Mouse (Mus musculus) embryonic facial prominence, embryonic 15.5 days (tissue): ENCODE measurements around the gene Bola1. TPM values are rescaled to one million over a fixed set of nuclear protein-coding genes. Genes with fewer than 3 reads are reported as not detected.
"Not testable (repeated sequence)": the region's sequence is repeated elsewhere in the genome, so short reads cannot be mapped to it uniquely, and the experiment has no call there.

Experiments used
- ATAC-seq: fragments of 200-750 bp; cut with Nextera tagmentation; 2 replicates; pipeline ENCODE4 v1.8.0; 2017; ENCODE audit warnings: low read depth, moderate TSS enrichment; ENCODE audit not compliant: insufficient number of reproducible peaks, low FRiP score, low TSS enrichment
- H3K27ac ChIP-seq: fragments of 300-500 bp; sonication (generic); replicated peaks from 2 replicates; pipeline ENCODE4 v1.5.1; 2015; ENCODE audit warnings: mild to moderate bottlenecking, inconsistent platforms
- H3K27me3 ChIP-seq: fragments of 300-500 bp; sonication (generic); 2 replicates; pipeline ENCODE4 v1.6.1; 2015; ENCODE audit warnings: inconsistent platforms
- H3K36me3 ChIP-seq: fragments of 300-500 bp; sonication (generic); 2 replicates; pipeline ENCODE4 v1.6.1; 2015; ENCODE audit warnings: mild to moderate bottlenecking, inconsistent platforms
- H3K4me1 ChIP-seq: fragments of 300-500 bp; sonication (generic); 2 replicates; pipeline ENCODE4 v1.6.1; 2015; ENCODE audit warnings: inconsistent platforms
- H3K4me2 ChIP-seq: fragments of 300-500 bp; sonication (generic); replicated peaks from 2 replicates; pipeline ENCODE4 v1.6.1; 2015; ENCODE audit warnings: mild to moderate bottlenecking, inconsistent platforms
- H3K4me3 ChIP-seq: fragments of 300-500 bp; sonication (generic); replicated peaks from 2 replicates; pipeline ENCODE4 v1.5.1; 2015; ENCODE audit warnings: mild to moderate bottlenecking, inconsistent platforms
- H3K9ac ChIP-seq: fragments of 300-500 bp; sonication (generic); 2 replicates; pipeline ENCODE4 v1.6.1; 2015; ENCODE audit warnings: inconsistent platforms
- H3K9me3 ChIP-seq: fragments of 300-500 bp; sonication (generic); replicated peaks from 2 replicates; pipeline ENCODE4 v1.6.1; 2016; ENCODE audit warnings: inconsistent platforms
- WGBS: fragments of 180-500 bp; shearing (Covaris S2); methylation state at CpG from one replicate; pipeline ENCODE4 v1.1.7; 2015; 5-methylcytosine and 5-hydroxymethylcytosine counted together
- polyA plus RNA-seq: library from polyadenylated mRNA; unstranded; fragments of >200 nt; fragmentation: Nextera tagmentation; extraction: Ambion mirVana; gene quantifications from 2 replicates; pipeline ENCODE4 v1.2.1, GENCODE M21; 2015

Bola1 gene
- polyA plus RNA-seq, result 50.9 and 52.6 TPM in 2 replicates

DNA sequence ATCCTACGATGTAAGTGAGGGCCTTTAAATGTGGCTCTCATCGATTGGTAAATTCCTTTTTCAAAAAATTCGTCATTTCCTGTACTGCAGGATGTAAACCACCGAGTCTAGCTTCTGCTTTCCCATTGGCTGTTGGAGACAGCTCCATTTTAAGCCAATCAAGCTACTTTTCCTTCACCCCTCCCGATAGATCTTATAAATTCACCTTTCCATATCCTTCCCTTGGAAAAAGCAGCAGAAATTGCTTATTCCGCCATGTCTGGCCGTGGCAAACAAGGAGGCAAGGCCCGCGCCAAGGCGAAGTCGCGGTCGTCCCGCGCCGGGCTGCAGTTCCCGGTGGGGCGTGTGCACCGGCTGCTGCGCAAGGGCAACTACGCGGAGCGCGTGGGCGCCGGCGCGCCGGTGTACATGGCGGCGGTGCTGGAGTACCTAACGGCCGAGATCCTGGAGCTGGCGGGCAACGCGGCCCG, at the start of gene Bola1, which contains the start of gene Hist2h2ab:
Gene Bola1, minus strand, starts transcription at position 49 of the 470 bp plus-strand sequence.
Gene Hist2h2ab, plus strand, starts transcription at position 205 of the 470 bp plus-strand sequence.
- Histone ChIP-seq H3K4me1 (peaks cover 31% of the 10 kb centered on the region), H3K27ac (peak within 1 kb of the TSS; percentile 100), H3K4me3 (peak within 1 kb of the TSS; percentile 65), H3K27me3 (no peaks in the 10 kb centered on the region), H3K4me2 (peak within 1 kb of the TSS; percentile 69), H3K36me3 (no peaks in the 10 kb centered on the region), H3K9me3 (no peaks in the 10 kb centered on the region), H3K9ac (peak within 1 kb of the TSS; percentile 76)
- peak; percentile 87 for ATAC-seq
- WGBS, result under 1% methylated on average over 34 of the region's 37 CpGs

DNA sequence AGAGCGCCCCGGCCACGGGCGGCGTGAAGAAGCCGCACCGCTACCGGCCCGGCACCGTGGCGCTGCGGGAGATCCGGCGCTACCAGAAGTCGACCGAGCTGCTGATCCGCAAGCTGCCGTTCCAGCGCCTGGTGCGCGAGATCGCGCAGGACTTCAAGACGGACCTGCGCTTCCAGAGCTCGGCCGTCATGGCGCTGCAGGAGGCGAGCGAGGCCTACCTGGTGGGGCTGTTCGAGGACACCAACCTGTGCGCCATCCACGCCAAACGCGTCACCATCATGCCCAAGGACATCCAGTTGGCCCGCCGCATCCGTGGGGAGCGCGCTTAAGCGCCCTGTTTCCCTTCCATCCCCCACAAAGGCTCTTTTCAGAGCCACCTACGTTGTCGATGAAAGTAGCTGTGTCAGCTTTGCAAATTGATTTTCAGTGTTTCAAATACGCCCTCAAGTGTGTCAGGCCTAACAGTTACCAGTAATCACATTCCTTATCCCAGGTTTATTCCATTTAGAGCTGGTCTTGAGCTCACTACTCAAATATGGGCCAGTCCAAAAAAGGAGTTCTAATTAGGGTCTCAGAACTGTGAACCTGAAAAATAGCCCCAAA, 49.4 kb upstream of the Bola1 start:
- Histone ChIP-seq H3K9ac (peak overlapping the region; percentile 37; the same call in 1 of the 2 replicates), H3K27ac (peak overlapping the region; percentile 96), H3K4me1 (peaks cover 21% of the 10 kb centered on the region), H3K4me3 (peak overlapping the region; percentile 57), H3K4me2 (peak overlapping the region; percentile 85)
- WGBS, result 2% methylated on average over 16 of the region's 44 CpGs
- H3K9me3 ChIP-seq, H3K36me3 ChIP-seq, H3K27me3 ChIP-seq: not testable (repeated sequence)
- peak; percentile 18 for ATAC-seq

DNA sequence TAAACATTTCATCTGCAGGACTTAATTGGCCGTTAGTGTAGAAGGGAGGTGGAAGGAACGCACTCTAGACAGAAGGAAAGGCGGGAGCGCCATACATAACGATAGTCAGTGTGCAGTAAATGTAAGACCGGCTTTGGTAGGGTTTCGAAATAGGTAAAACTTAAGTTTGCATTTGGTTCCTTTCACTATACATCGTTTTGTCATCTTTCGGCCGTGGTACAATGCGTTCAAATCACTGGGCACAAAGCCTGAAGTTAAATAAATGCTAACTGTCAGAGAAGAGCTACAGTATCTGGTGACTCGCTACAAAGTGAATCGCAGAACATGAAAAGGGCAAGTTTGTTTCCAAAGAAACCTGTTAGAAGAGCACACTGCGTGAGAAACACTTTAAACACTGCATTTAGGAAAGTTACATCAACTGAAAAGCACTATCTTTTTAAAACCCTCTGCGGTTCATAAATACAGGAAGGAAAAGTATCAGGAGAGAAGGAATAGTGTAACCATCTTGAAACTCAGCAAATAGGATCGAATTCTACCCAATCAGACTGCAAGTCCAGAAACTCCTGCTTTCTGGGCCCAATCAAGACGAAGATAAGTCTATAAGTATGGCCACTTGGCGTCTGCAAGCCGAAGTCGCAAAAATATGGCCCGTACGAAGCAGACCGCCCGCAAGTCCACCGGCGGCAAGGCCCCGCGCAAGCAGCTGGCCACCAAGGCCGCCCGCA, 48.7 kb upstream of the Bola1 start, which contains the start of gene Hist2h3b:
Gene Hist2h3b, plus strand, starts transcription at position 604 of the 725 bp plus-strand sequence.
- no peaks in the 10 kb centered on the region for H3K36me3 ChIP-seq
- peak within 1 kb of the TSS; percentile 57 for H3K4me3 ChIP-seq
- H3K27ac ChIP-seq, result peak within 1 kb of the TSS; percentile 96
- 16% methylated on average over 30 of the region's 30 CpGs for WGBS
- H3K27me3 ChIP-seq, result no peaks in the 10 kb centered on the region
- H3K4me2 ChIP-seq, result peak within 1 kb of the TSS; percentile 85
- ATAC-seq, result peak; percentile 80
- H3K9ac ChIP-seq, result peak within 1 kb of the TSS; percentile 37; the same call in 1 of the 2 replicates
- H3K4me1 ChIP-seq, result peaks cover 21% of the 10 kb centered on the region
- no peaks in the 10 kb centered on the region for H3K9me3 ChIP-seq

DNA sequence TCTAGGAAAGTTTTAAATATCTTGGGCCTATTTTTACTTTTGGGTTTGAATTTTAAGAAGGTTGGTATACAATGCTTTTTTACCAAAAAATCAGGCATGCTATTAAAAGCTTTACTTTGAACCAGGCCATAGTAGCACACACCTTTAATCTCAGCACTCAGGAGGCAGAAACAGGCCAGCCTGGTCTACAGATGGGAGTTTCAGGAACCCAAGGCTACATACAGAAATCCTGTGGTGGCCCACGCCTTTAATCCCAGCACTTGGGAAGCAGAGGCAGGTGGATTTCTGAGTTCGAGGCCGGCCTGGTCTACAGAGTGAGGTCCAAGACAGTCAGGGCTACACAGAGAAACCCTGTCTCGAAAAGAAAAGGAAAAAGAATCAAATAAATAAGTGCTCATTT, 48.0 kb upstream of the Bola1 start:
- Histone ChIP-seq H3K9ac (no peak overlapping the region), H3K27ac (peak overlapping the region; percentile 95), H3K4me2 (peak overlapping the region; percentile 49), H3K36me3 (no peaks in the 10 kb centered on the region), H3K4me1 (peaks cover 21% of the 10 kb centered on the region), H3K4me3 (no peak overlapping the region), H3K9me3 (no peaks in the 10 kb centered on the region), H3K27me3 (no peaks in the 10 kb centered on the region)
- ATAC-seq, result no peak
- WGBS, result 74% methylated on average over 4 of the region's 4 CpGs

GRCm38 (mm10) chr3:96266132-96266710, 46.7 kb upstream of the Bola1 start:
- H3K27ac ChIP-seq, result no peak overlapping the region
- H3K9me3 ChIP-seq, result no peaks in the 10 kb centered on the region
- ATAC-seq, result no peak
- 86% methylated on average over 8 of the region's 8 CpGs for WGBS
- no peak overlapping the region for H3K9ac ChIP-seq
- H3K27me3 ChIP-seq, result no peaks in the 10 kb centered on the region
- H3K36me3 ChIP-seq, result no peaks in the 10 kb centered on the region
- H3K4me3 ChIP-seq, result no peak overlapping the region
- peaks cover 31% of the 10 kb centered on the region for H3K4me1 ChIP-seq
- no peak overlapping the region for H3K4me2 ChIP-seq

- no peaks in the 10 kb centered on the region for H3K27me3 ChIP-seq
- H3K9ac ChIP-seq, result 0 out of 2 replicates have a peak overlapping the region, but pooled peaks have one; percentile 50
- peak overlapping the region; percentile 65 for H3K4me2 ChIP-seq
- H3K36me3 ChIP-seq, result no peaks in the 10 kb centered on the region
- H3K4me1 ChIP-seq, result peaks cover 28% of the 10 kb centered on the region
- WGBS, result 72% methylated on average over 7 of the region's 7 CpGs
- no peaks in the 10 kb centered on the region for H3K9me3 ChIP-seq
- peak overlapping the region; percentile 68 for H3K4me3 ChIP-seq
- peak overlapping the region; percentile 99 for H3K27ac ChIP-seq
- ATAC-seq, result no peak
Measured at GRCm38 (mm10) chr3:96264404-96264949, 45.0 kb upstream of the Bola1 start.

- Histone ChIP-seq H3K9ac (peak overlapping the region; percentile 50), H3K27me3 (no peaks in the 10 kb centered on the region), H3K36me3 (no peaks in the 10 kb centered on the region), H3K4me2 (peak overlapping the region; percentile 65), H3K9me3 (no peaks in the 10 kb centered on the region), H3K4me3 (peak overlapping the region; percentile 68), H3K27ac (peak overlapping the region; percentile 99), H3K4me1 (peaks cover 28% of the 10 kb centered on the region)
- ATAC-seq, result peak; percentile 56; the same call in 1 of the 2 replicates
- WGBS, result 3% methylated on average over 27 of the region's 27 CpGs
Measured at GRCm38 (mm10) chr3:96263558-96264403, 44.3 kb upstream of the Bola1 start.

- peak; percentile 89 for ATAC-seq
- H3K27me3 ChIP-seq, result no peaks in the 10 kb centered on the region
- peak within 1 kb of the TSS; percentile 68 for H3K4me3 ChIP-seq
- no peaks in the 10 kb centered on the region for H3K36me3 ChIP-seq
- H3K4me2 ChIP-seq, result peak within 1 kb of the TSS; percentile 65
- no peaks in the 10 kb centered on the region for H3K9me3 ChIP-seq
- peak within 1 kb of the TSS; percentile 99 for H3K27ac ChIP-seq
- WGBS, result under 1% methylated on average over 37 of the region's 40 CpGs
- H3K9ac ChIP-seq, result peak within 1 kb of the TSS; percentile 74
- peaks cover 27% of the 10 kb centered on the region for H3K4me1 ChIP-seq
Measured at GRCm38 (mm10) chr3:96262979-96263550, 43.6 kb upstream of the Bola1 start, which contains the start of gene Hist2h4. Hist2h4 (minus strand) TSS chr3:96263311.

DNA sequence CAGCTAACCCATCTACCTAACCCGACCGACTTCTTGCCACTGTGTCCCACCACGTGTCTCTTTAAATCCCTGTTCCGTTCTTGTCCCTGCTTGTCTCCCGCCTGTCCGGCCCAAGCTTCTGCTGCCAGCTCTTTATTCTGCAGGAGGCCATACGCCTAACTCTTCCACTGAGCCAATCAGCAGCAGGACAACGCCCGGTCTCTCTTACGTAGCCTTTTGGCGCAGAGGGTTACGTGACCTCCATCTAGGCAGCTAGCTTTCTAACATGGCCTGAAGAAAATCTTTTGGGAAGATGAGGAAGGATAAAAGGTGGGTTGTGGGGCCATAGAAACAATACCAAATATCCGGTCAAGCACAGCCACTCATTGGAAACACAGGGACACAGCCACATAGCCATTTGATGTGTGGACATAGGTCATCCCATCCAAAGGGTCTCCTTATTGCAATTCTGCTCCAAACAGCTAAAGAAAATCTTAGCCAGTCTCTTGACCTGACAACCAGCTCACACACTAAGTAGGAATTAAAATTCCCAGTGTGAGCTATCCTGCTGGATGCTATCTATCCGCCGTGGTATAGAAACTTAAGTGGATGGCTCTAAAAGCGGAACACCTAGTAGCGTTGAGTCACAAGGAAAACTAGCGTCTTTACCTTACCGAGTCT, 42.8 kb upstream of the Bola1 start:
- H3K27me3 ChIP-seq, result no peaks in the 10 kb centered on the region
- peak overlapping the region; percentile 99 for H3K27ac ChIP-seq
- peak overlapping the region; percentile 74 for H3K9ac ChIP-seq
- no peaks in the 10 kb centered on the region for H3K36me3 ChIP-seq
- WGBS, result under 1% methylated on average over 19 of the region's 19 CpGs
- peak overlapping the region; percentile 65 for H3K4me2 ChIP-seq
- no peaks in the 10 kb centered on the region for H3K9me3 ChIP-seq
- H3K4me1 ChIP-seq, result peaks cover 21% of the 10 kb centered on the region
- peak; percentile 86 for ATAC-seq
- H3K4me3 ChIP-seq, result peak overlapping the region; percentile 68
